Mouse (Mus musculus): ENCODE measurements around the gene Fopnl.

The Fopnl gene

GRCm38 (mm10) chr16:14316884-14317876, at the start of gene Fopnl:
Gene Fopnl, minus strand, starts transcription at chr16:14317405.
- DNase-seq (ENCODE audit: low spot score in 2 of 2) = peak; percentile 89 to 98

GRCm38 (mm10) chr16:14366017-14366416, 48.8 kb upstream of the Fopnl start:
- DNase-seq (ENCODE audit: low spot score in 2 of 2) = no peak

DNA sequence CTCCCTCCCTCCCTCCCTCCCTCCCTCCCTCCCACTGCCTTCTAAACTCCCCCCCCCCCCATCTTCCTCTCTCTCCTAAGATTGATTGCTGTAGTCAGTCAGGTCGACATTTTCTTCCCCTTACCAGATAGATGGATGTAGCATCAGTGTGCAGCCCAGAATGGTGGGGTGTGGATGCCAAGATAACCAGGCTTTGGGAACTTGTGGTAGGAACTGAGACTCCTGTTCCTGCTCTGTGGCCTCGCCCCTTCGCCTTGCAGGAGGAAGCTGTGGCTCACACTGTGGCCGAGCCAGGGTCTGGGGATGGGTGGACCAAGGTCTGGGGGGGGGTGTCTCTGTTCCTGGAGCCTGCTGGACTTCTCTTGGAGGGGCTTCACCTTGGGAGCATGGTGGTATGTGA, 48.3 kb upstream of the Fopnl start:
- no peak for DNase-seq (ENCODE audit: low spot score in 2 of 2)

- no peak for DNase-seq (ENCODE audit: low spot score in 2 of 2)
These were observed 46.9 kb upstream of the Fopnl start for GRCm38 (mm10) chr16:14364066-14364465.

DNA sequence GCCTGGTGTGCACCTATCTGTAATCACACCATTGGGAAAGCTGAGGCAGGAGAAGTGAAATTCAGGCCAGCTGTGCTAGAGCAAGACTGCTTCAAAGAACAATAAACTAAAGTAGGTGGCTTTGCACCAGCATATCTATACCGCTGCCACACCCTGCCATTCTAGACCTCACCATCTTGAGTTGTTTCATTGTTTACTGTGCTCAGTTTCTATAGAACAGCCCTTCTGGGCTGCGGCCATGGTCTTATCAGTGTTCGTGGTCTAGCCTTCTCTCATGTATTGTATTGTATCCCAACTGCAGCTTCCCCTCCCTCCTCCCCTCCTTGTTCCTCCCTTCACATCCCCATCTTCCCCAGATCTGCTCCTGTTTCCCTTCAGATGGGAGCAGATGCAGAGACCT, 46.3 kb upstream of the Fopnl start:
- no peak for DNase-seq (ENCODE audit: low spot score in 2 of 2)

- DNase-seq (ENCODE audit: low spot score in 2 of 2) = no peak
These were observed 45.1 kb upstream of the Fopnl start for GRCm38 (mm10) chr16:14362099-14362820.

DNA sequence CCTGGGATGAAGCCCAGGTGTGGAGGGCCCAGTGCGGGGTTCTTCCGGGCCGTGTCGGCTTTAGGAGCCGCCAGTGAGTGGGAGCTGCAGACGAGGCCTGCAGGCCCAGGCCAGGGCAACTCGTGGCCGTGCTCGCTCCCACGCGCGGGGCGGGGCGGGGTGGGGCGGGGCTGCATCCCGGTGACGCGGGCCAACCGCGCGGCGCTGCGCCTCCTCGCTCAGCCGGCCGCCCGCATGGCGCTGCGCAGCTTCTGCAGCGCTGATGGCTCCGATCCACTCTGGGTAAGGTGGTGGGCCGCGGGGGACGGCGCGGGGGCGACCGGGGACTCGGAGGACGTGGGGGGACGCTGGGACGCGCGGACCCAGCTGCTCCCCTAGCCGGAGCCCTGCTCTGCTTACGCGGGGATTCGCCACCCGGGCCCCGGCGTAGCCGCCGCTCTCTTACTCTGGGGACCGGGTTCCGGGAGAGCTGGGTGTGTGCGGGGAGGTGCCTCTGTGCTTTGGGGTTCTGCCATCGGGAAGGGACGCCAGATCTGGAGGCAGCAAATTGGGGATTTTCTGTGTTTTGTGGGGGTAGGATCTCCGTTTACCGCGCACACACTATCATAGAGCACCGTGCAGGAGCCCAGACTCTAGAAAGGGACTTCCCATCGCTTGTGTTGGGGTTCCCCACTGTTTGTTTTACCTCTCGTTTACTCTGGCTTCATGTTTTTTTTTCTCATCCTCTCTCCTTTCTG, 44.3 kb upstream of the Fopnl start, which contains the start of gene Abcc1:
Abcc1 (plus strand) TSS at position 197 of the 737 bp plus-strand sequence.
- DNase-seq (ENCODE audit: low spot score in 2 of 2) = peak; percentile 65 to 70

DNA sequence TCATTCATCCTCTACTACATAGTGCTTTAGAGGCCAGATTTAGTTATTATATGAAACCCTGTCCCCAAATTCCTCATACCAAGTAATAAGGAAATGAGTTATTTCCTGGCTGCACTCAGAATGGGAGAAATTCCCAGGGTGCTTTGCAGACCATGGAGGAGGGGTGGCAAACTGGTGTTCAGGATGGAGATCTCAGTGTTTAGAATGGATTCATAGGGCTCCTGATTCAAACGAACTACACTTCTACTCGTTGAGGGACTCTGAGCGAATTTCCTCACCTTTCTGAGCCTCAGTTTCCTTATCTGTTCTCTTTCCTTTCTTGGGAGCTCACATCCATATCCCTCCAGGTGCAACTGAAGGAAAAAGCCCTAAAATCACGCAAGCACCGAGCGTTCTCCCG, 43.7 kb upstream of the Fopnl start:
- DNase-seq (ENCODE audit: low spot score in 2 of 2) = no peak

DNA sequence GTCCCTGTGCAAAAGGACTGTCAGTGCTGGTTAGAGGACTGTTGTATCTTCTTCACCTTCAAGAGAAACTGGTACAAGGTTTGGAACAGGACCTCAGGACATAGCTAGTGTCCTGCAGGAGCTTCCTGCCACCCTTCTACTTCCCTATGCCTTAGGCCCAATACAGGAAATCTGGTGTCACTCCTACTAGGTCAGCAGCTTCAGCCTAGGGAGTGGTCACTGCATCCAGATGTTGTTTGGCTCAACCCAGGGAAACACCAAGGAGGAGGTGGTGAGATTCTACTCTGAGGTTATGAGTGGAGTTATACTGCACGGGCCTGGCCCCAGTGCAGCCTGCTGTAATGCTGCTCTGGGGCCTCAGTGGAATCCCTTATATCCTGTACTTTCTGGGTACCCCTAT, 41.3 kb upstream of the Fopnl start:
- DNase-seq (ENCODE audit: low spot score in 2 of 2) = no peak

DNA sequence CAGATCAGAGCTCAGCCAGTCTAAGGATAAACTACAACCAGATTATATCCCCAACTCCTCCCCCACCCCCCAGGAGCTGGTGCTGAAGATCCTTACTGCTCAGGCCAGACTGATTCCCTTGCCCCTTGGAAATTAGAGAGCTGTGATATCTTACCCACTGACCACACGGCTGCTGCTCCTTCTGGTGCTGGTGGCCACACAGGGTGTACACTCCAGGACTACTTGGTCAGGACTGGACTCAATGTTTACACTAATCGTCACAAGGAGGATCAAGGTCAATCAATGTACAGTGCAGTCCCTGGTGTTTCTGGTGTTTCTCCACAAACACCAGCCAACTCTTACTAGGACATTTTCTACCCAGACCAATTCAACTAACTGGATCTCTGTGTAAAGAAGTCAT, 40.7 kb upstream of the Fopnl start:
- no peak for DNase-seq (ENCODE audit: low spot score in 2 of 2)

GRCm38 (mm10) chr16:14352663-14353062, 35.5 kb upstream of the Fopnl start:
- DNase-seq (ENCODE audit: low spot score in 2 of 2) = no peak

DNA sequence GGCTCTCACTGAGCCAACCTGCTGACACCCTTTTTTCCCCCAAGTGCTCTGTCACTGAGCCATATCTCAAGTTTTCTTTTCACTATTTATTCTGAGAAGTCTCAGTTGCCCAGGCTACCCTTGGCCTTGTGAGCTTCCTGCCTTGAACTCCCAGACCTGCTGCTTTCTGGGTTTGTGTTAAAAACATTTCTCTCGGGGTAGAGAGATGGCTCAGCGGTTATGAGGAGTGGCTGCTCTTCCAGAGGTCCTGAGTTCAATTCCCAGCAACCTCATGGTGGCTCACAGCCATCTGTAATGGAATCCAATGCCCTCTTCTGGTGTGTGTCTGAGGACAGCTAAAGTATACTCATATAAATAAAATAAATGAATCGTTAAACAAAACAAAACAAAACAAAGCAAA, 35.0 kb upstream of the Fopnl start:
- no peak for DNase-seq (ENCODE audit: low spot score in 2 of 2)

DNA sequence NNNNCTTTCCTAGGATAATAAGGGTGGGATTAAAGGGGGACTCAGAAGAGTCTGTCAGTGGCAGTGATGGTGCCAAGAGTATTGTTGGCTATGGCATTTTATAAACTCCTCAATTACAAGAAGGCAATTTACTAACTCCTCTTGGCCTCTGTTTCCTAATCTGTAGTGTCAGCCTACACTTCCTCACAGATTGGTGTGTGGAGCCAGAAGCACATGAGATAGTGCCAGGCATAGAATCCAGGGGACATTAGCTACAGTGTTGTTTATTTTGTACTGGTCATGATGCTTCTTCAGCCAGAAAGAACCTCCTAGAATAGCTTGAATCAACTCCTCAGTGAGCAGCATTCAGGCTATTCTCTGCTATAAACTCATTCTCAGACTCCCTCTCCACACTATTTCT, 34.4 kb upstream of the Fopnl start:
- DNase-seq (ENCODE audit: low spot score in 2 of 2) = no peak

DNA sequence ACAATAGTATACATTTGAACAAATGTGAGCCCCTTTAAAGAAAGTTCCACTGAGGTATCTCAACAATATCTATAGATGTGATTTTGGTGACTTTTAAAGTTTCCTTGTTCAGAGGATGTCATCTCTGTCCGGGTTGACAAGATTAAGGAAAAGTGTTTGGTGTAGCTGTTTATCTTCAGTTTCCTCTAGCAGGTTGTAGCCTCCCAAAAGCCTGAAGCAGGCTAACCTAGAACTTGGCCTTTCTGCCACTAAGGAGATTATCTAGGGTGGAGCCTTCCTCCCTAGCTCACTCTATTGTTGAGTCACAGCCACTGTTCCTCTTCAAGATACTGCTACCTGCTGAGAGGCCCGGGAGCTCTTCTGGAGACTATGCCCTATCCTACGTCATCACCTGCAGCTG, 27.8 kb upstream of the Fopnl start:
- no peak for DNase-seq (ENCODE audit: low spot score in 2 of 2)

DNA sequence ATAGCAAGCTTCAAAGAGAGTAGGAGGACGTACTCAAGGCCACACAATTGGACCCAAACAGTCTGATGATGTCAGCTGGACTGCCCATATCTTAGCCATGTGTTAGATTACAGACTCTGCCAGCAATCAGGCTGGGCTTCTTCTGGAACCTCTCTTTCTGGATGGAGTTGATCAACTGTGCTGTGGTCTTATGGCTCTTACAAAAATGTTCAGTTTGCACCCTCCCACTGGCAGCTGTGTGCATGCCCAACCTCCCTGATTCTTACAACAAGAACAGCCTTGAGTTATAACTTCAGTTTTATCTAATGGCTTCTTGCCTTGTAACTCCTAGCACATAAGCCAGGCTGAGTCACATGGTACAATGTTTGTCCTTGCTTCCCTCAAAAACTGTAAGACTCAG, 11.0 kb upstream of the Fopnl start:
- DNase-seq (ENCODE audit: low spot score in 2 of 2) = no peak

- no peak for DNase-seq (ENCODE audit: low spot score in 2 of 2)
These were observed 3.3 kb upstream of the Fopnl start for GRCm38 (mm10) chr16:14320494-14320893.

DNA sequence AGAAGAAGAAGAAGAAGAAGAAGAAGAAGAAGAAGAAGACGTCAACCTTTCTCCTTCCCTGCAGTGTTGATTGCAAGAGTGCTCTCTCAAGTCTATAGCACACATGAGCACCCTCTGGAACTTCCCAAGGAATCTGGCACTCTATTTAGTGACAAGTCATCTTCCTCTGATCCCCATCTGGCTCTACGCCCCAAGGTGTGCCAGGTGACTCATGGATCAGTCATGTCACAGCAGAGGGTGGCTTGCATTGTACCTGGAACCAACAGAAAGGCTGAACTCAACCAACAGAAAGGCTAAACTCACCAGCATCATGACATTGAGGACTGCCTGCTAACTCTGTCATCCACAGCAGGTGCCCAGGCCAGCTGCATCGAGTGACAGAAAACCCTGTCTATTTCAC, 2.5 kb upstream of the Fopnl start:
- peak; percentile 33 to 40 for DNase-seq (ENCODE audit: low spot score in 2 of 2)

DNA sequence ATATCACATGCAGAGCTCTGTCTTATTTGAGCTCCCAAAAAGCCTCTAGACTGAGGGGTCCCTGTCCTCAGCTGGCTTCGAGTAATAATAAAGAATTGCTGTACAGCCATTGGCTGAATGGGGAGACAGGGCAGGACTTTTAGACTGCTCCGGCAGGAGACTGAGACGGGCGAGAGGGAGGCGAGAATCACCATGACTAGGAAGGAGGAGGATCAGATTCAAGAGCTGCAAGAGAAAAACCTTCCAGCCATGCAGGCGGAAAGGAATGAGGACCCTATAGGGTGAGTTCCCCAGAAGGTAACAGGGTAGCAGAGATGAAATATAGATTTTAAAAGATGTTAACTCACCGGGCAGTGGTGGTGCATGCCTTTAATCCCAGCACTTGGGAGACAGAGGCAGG, 4.3 kb downstream of the Fopnl start:
- DNase-seq (ENCODE audit: low spot score in 2 of 2) = no peak

- DNase-seq (ENCODE audit: low spot score in 2 of 2) = no peak
These were observed 5.8 kb downstream of the Fopnl start for GRCm38 (mm10) chr16:14311371-14311770.

DNA sequence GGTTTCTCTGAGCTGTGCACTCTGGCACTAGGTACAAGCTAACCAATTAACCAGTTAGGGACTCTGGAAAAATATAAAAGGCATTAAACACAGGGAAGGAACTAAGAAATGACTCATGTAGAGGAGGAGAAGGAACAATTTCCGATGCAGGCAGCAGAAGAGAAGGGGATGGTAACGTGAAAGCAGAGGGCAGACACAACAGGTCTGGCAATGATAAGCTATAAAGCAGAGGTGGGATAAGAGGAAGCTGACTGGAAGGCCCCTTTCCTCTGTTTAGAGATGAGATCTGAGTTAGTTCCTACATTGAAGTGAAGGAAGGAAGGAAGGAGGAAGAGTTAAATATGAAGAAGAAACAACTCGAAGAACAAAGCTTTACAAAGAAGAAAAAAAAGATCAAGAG, 7.4 kb downstream of the Fopnl start:
- no peak for DNase-seq (ENCODE audit: low spot score in 2 of 2)

DNA sequence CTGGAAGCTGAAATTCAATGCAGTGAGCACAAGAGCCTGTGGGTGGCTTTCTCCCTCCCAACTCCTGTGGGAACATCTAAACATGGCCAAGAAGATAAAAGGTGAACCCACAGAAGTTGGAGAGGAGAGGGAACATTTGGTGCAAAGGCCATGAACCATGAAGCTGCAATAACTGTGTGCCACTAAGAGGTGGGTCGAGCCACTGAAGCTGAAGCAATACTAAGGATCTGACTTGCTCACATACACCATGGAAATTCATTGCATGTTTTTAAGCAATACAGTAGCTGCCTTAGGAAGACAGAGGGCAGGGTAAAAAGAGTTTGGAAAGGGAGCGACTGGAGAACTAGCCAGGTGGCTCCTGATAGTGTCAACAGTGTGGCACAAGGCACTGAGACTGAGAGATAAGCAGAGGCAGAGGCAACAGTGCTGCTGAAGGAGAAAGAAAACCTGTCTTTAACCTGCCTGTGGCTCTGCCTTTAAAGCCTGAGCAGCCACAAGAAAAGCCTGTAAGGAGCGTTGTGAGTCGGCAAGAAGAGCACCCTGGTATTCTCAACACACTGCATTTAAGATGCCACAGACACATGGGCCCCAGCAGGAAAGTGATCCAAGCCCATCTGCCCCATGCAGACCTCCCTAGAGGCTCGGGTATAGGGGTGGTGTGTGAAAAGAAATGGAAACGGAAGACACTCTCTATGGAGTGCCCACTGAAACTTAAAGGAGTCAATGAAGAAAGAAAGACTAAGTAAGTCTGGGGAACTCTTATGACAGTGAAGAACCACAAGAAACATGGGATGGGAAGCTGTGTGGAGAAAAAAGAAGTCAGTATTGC, 8.7 kb downstream of the Fopnl start:
- DNase-seq (ENCODE audit: low spot score in 2 of 2) = no peak

All from urinary bladder, postnatal 36 days (tissue).